Mouse (Mus musculus): ENCODE data around the gene Pip4p1. TPM values are rescaled to one million over a fixed set of nuclear protein-coding genes. Genes with fewer than 3 reads are reported as not detected.
"Not testable (repeated sequence)": the region's sequence is repeated elsewhere in the genome, so short reads cannot be mapped to it uniquely, and the experiment has no call there.

Pip4p1 gene
- total and polyA plus RNA-seq, 2 experiments, result 11.9 to 40.5 TPM

DNA sequence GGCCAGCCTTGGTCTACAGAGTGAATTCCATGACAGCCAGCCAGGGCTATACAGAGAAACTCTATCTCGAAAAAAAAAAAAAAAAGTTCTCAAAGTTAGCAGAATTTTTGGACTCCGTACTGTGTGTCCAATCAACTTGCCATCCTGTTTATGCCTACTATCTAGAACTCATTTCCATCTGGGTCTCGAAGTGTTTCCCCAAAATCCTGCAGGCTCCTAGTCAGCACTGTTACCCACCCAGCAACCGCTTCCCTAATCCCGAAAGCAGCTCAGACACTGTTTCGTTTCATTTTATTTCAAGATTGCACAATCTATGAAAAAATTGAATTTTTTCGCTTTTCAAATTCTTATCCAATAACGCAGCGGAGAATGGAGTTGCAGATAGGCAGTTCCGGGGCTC is 24.8 kb upstream of the Pip4p1 start:
- H3K27ac ChIP-seq (replicated peaks; ENCODE audit: insufficient read depth, low read depth, low read length), result no peak overlapping the region
- WGBS, result 62% methylated on average over 10 of the region's 10 CpGs
- TF ChIP-seq POLR2A (IDR thresholded peaks at IDR 0.05; ENCODE audit: extremely low read depth, insufficient read depth, low read length) (no peak), CTCF (IDR thresholded peaks at IDR 0.05; ENCODE audit: low read depth, low read length) (no peak)
- H3K27me3 ChIP-seq (ENCODE audit: control insufficient read depth, insufficient read depth, low read length), result no peaks in the 10 kb centered on the region
- no peak overlapping the region for H3K4me3 ChIP-seq (ENCODE audit: insufficient read depth, low read depth, low read length)
- no peak overlapping the region for H3K9ac ChIP-seq (ENCODE audit: low read depth, low read length)
- H3K36me3 ChIP-seq (ENCODE audit: control insufficient read depth, insufficient read depth, low read length), result peaks cover 12% of the 10 kb centered on the region
- peaks cover 4% of the 10 kb centered on the region; the same call in 1 of the 2 replicates for H3K4me1 ChIP-seq (ENCODE audit: control insufficient read depth, insufficient read depth, low read length)
- DNase-seq (ENCODE audit: extremely low read depth, low read depth, low spot score), result peak; percentile 24
- H3K79me2 ChIP-seq (ENCODE audit: control insufficient read depth, insufficient read depth, low read length), result no peaks in the 10 kb centered on the region

DNA sequence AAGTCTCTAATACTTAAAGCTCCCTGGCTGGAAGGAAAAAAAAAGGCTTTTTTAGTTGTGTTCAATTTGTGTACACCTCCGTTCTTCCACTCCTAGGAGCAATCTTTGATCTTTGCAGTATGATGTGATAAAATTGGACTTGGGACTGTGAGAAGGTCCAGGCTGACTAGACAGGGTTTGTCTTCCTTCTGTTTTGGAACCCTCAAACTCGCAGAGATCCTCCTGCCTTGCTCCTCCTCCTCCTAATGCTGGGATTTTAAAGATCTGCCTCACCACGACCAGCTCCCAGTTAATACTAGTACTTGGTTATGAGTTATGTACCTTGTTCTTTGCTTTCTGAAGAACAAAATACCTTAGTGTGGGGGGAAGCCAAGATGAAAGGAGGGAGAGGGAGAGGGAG is 14.9 kb upstream of the Pip4p1 start:
- peak overlapping the region; percentile 52; the same call in 1 of the 2 replicates for H3K9ac ChIP-seq (ENCODE audit: low read depth, low read length)
- peak; percentile 69 for DNase-seq (ENCODE audit: extremely low read depth, low read depth, low spot score)
- under 1% methylated on average over 3 of the region's 3 CpGs for WGBS

DNA sequence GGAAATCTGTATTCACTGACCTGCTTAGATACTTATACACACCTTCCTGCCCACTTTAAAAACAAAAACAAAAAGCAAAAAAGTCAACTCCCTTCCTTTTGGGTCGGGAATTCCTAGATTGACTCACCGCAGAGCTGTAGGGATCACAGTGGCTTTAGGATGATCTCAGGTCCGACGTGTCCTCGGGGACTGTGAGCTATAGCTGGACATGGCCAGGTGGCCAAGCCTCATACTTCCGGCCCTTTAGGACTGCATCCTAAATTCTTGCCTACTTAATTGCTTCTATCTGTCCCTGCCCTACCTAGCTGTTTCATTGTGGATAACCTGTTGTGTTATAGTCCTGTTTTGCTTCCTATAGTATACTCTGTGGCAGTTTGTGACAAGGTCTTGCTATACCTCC is 14.4 kb upstream of the Pip4p1 start:
- not testable (repeated sequence) for H3K36me3 ChIP-seq (ENCODE audit: control insufficient read depth, insufficient read depth, low read length); H3K27me3 ChIP-seq (ENCODE audit: control insufficient read depth, insufficient read depth, low read length); H3K4me1 ChIP-seq (ENCODE audit: control insufficient read depth, insufficient read depth, low read length); DNase-seq (ENCODE audit: extremely low read depth, low read depth, low spot score); H3K79me2 ChIP-seq (ENCODE audit: control insufficient read depth, insufficient read depth, low read length)
- Histone ChIP-seq H3K27ac (replicated peaks; ENCODE audit: insufficient read depth, low read depth, low read length) (peak overlapping the region; percentile 94), H3K9ac (ENCODE audit: low read depth, low read length) (peak overlapping the region; percentile 70; the same call in 1 of the 2 replicates), H3K4me3 (ENCODE audit: insufficient read depth, low read depth, low read length) (peak overlapping the region; percentile 67)
- 2% methylated on average over 6 of the region's 6 CpGs for WGBS

More for the DNA sequence above, 14.9 kb upstream of the Pip4p1 start:
- not testable (repeated sequence) for H3K79me2 ChIP-seq (ENCODE audit: control insufficient read depth, insufficient read depth, low read length); H3K4me1 ChIP-seq (ENCODE audit: control insufficient read depth, insufficient read depth, low read length); H3K36me3 ChIP-seq (ENCODE audit: control insufficient read depth, insufficient read depth, low read length); H3K27me3 ChIP-seq (ENCODE audit: control insufficient read depth, insufficient read depth, low read length)
- Histone ChIP-seq H3K27ac (replicated peaks; ENCODE audit: insufficient read depth, low read depth, low read length) (peak overlapping the region; percentile 94), H3K4me3 (ENCODE audit: insufficient read depth, low read depth, low read length) (peak overlapping the region; percentile 52)

DNA sequence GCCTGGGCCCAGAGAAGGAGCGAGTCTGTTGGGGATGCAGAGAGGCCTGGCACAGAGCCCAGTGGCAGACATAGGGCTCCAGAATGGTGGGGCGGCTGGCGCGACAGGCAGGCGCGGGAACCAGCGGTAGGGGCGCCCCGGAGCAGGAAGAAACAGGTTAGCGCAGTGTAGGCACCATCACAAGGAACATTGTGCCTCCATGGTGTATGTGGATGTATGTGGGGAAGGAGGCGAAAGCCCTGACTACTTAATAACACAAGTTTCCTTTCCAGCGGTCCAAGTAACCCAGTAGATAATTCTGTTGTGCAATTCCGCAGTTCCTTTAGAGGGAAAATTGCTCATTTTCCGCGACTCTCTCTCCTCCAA is 14.0 kb upstream of the Pip4p1 start:
- Histone ChIP-seq H3K27ac (replicated peaks; ENCODE audit: insufficient read depth, low read depth, low read length) (peak overlapping the region; percentile 94), H3K9ac (ENCODE audit: low read depth, low read length) (peak overlapping the region; percentile 70), H3K4me3 (ENCODE audit: insufficient read depth, low read depth, low read length) (peak overlapping the region; percentile 67)
- H3K27me3 ChIP-seq (ENCODE audit: control insufficient read depth, insufficient read depth, low read length); H3K36me3 ChIP-seq (ENCODE audit: control insufficient read depth, insufficient read depth, low read length); H3K79me2 ChIP-seq (ENCODE audit: control insufficient read depth, insufficient read depth, low read length); H3K4me1 ChIP-seq (ENCODE audit: control insufficient read depth, insufficient read depth, low read length): not testable (repeated sequence)
- under 1% methylated on average over 15 of the region's 15 CpGs for WGBS
- peak; percentile 23; the same call in 1 of the 2 replicates for TF ChIP-seq CTCF (IDR thresholded peaks at IDR 0.05; ENCODE audit: low read depth, low read length)
- peak; percentile 46 for DNase-seq (ENCODE audit: extremely low read depth, low read depth, low spot score)

DNA sequence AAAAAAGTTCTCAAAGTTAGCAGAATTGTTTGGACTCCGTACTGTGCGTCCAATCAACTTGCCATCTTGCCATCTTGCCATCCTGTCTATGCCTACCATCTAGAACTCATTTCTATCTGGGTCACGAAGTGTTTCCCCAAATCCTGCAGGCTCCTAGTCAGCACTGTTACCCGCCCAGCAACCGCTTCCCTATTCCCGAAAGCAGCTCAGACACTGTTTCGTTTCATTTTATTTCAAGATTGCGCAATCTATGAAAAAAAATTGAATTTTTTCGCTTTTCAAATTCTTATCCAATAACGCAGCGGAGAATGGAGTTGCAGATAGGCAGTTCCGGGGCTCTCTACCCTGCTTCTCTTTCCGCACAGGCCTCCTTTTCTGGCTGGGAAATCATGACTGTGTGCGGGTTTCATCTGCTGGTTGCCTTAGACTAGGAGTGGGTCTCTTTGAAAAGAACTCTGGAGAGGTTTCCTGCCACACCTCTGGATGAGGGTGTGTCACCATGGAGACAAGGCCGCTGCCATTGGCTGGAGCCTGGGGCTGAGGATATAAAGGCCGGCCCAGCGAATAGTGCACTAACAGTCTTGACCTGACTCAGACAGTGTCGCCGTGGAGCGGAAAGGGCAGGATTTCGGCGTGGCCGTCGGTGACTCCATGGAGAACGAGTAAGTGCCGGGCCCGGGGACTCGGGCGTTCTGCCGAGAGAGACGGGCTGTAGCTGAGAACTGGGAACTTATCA is 13.4 kb upstream of the Pip4p1 start, which contains the start of gene Gm49342:
Gene Gm49342, plus strand, starts transcription at position 586 of the 736 bp plus-strand sequence.
- DNase-seq (ENCODE audit: extremely low read depth, low read depth, low spot score), result peak; percentile 91
- TF ChIP-seq CTCF (IDR thresholded peaks at IDR 0.05; ENCODE audit: low read depth, low read length) (peak; percentile 47; the same call in 1 of the 2 replicates), POLR2A (IDR thresholded peaks at IDR 0.05; ENCODE audit: extremely low read depth, insufficient read depth, low read length) (peak; percentile 99)
- WGBS, result 3% methylated on average over 31 of the region's 31 CpGs
- Histone ChIP-seq H3K27me3 (ENCODE audit: control insufficient read depth, insufficient read depth, low read length) (no peaks in the 10 kb centered on the region), H3K27ac (replicated peaks; ENCODE audit: insufficient read depth, low read depth, low read length) (peak within 1 kb of the TSS; percentile 94), H3K4me3 (ENCODE audit: insufficient read depth, low read depth, low read length) (peak within 1 kb of the TSS; percentile 67), H3K4me1 (ENCODE audit: control insufficient read depth, insufficient read depth, low read length) (0 out of 2 replicates have a peak, but pooled peaks cover 2% of the 10 kb centered on the region), H3K9ac (ENCODE audit: low read depth, low read length) (peak within 1 kb of the TSS; percentile 70), H3K79me2 (ENCODE audit: control insufficient read depth, insufficient read depth, low read length) (no peaks in the 10 kb centered on the region; the same call in 1 of the 2 replicates), H3K36me3 (ENCODE audit: control insufficient read depth, insufficient read depth, low read length) (peaks cover 1% of the 10 kb centered on the region)

DNA sequence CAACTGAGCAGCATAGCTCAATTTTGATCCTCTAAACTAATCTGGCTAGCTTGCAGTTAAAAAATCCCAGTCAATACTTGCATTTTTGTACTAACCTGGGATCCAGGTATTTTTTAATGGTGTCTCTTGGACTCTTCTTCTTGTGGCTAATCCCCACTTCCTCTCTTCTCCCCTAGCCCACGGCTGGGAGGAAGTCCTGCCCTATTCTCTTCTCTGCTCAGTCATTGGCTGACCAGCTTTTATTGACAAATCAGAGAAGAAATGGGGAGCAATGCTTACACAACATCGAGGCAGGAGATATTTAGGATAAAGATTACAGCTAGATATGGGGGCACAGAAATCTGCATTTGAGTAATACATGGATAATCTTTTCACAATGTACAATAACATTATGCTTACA is 8.3 kb upstream of the Pip4p1 start:
- 25% methylated on average over 2 of the region's 2 CpGs for WGBS
- Histone ChIP-seq H3K27me3 (ENCODE audit: control insufficient read depth, insufficient read depth, low read length) (no peaks in the 10 kb centered on the region), H3K9ac (ENCODE audit: low read depth, low read length) (no peak overlapping the region), H3K4me3 (ENCODE audit: insufficient read depth, low read depth, low read length) (no peak overlapping the region), H3K79me2 (ENCODE audit: control insufficient read depth, insufficient read depth, low read length) (no peaks in the 10 kb centered on the region), H3K27ac (replicated peaks; ENCODE audit: insufficient read depth, low read depth, low read length) (no peak overlapping the region), H3K4me1 (ENCODE audit: control insufficient read depth, insufficient read depth, low read length) (no peaks in the 10 kb centered on the region), H3K36me3 (ENCODE audit: control insufficient read depth, insufficient read depth, low read length) (no peaks in the 10 kb centered on the region)
- TF ChIP-seq CTCF (IDR thresholded peaks at IDR 0.05; ENCODE audit: low read depth, low read length), result no peak
- TF ChIP-seq POLR2A (IDR thresholded peaks at IDR 0.05; ENCODE audit: extremely low read depth, insufficient read depth, low read length), result no peak
- DNase-seq (ENCODE audit: extremely low read depth, low read depth, low spot score), result no peak

Data from liver, adult 2 months (tissue).